ENCODE assay signal across 8 mouse cellular contexts in genomic region chr5:117313420-117313819, GRCm38 (mm10). TPM values are rescaled to one million over a fixed set of nuclear protein-coding genes. Genes with fewer than 3 reads are reported as not detected.
DNase-seq lines count a peak whose midpoint lies in the region; ATAC-seq lines count a peak whose summit lies in the region.

No protein-coding gene starts in this region.

- 0 out of 2 replicates have a peak, but pooled peaks cover 6% of the 10 kb centered on the region for H3K27me3 ChIP-seq in neural tube, embryonic 11.5 days (ENCODE audit: control insufficient read depth, insufficient read depth, low read length)
- H3K27me3 ChIP-seq in forebrain, embryonic 13.5 days: peaks cover 24% of the 10 kb centered on the region; the same call in 1 of the 2 replicates
- H3K27me3 ChIP-seq in hindbrain, embryonic 13.5 days: peaks cover 35% of the 10 kb centered on the region
- H3K27me3 ChIP-seq in midbrain, embryonic 16.5 days (ENCODE audit: control insufficient read depth, insufficient read depth, low read depth, low read length): no peaks in the 10 kb centered on the region

- H3K36me3 ChIP-seq in neural tube, embryonic 11.5 days (ENCODE audit: control insufficient read depth, insufficient read depth, low read length): no peaks in the 10 kb centered on the region
- no peaks in the 10 kb centered on the region for H3K36me3 ChIP-seq in forebrain, embryonic 13.5 days (ENCODE audit: poor library complexity, severe bottlenecking)
- no peaks in the 10 kb centered on the region for H3K36me3 ChIP-seq in hindbrain, embryonic 13.5 days
- H3K36me3 ChIP-seq in midbrain, embryonic 16.5 days (ENCODE audit: control insufficient read depth, insufficient read depth, low read length): no peaks in the 10 kb centered on the region

- H3K4me2 ChIP-seq in neural tube, embryonic 11.5 days (ENCODE audit: low read depth): 0 out of 2 replicates have a peak overlapping the region, but pooled peaks have one; percentile 13
- H3K4me2 ChIP-seq in forebrain, embryonic 13.5 days: peak overlapping the region; percentile 29
- peak overlapping the region; percentile 26 for H3K4me2 ChIP-seq in hindbrain, embryonic 13.5 days
- peak overlapping the region; percentile 19; the same call in 1 of the 2 replicates for H3K4me2 ChIP-seq in midbrain, embryonic 16.5 days (ENCODE audit: low read length)

- no peak overlapping the region for H3K4me3 ChIP-seq in neural tube, embryonic 11.5 days (ENCODE audit: low read depth, low read length)
- H3K4me3 ChIP-seq in forebrain, embryonic 13.5 days: no peak overlapping the region
- H3K4me3 ChIP-seq in hindbrain, embryonic 13.5 days: peak overlapping the region; percentile 14; the same call in 1 of the 2 replicates
- peak overlapping the region; percentile 12; the same call in 1 of the 2 replicates for H3K4me3 ChIP-seq in midbrain, embryonic 16.5 days (ENCODE audit: low read depth, low read length)

- 22% methylated on average over 14 of the region's 14 CpGs for WGBS in neural tube, embryonic 11.5 days
- 28% methylated on average over 14 of the region's 14 CpGs for WGBS in forebrain, embryonic 13.5 days
- 32% methylated on average over 14 of the region's 14 CpGs for WGBS in hindbrain, embryonic 13.5 days
- WGBS in midbrain, embryonic 16.5 days: 30% methylated on average over 13 of the region's 14 CpGs

- H3K9me3 ChIP-seq in neural tube, embryonic 11.5 days (ENCODE audit: control insufficient read depth, low read length): no peaks in the 10 kb centered on the region
- H3K9me3 ChIP-seq in forebrain, embryonic 13.5 days (replicated peaks): no peaks in the 10 kb centered on the region
- H3K9me3 ChIP-seq in hindbrain, embryonic 13.5 days: no peaks in the 10 kb centered on the region
- H3K9me3 ChIP-seq in midbrain, embryonic 16.5 days (replicated peaks; ENCODE audit: control insufficient read depth, low read length, poor library complexity, severe bottlenecking): no peaks in the 10 kb centered on the region

- ATAC-seq in neural tube, embryonic 11.5 days (ENCODE audit: insufficient read depth, low FRiP score, low TSS enrichment): no peak
- no peak for ATAC-seq in forebrain, embryonic 13.5 days
- no peak for ATAC-seq in hindbrain, embryonic 13.5 days (ENCODE audit: low FRiP score)
- ATAC-seq in midbrain, embryonic 16.5 days: no peak

- H3K27ac ChIP-seq in neural tube, embryonic 11.5 days (ENCODE audit: low read depth, low read length): no peak overlapping the region
- H3K27ac ChIP-seq in forebrain, embryonic 13.5 days: no peak overlapping the region
- no peak overlapping the region for H3K27ac ChIP-seq in hindbrain, embryonic 13.5 days
- H3K27ac ChIP-seq in midbrain, embryonic 16.5 days (ENCODE audit: low read length): no peak overlapping the region

- peak; percentile 28 for DNase-seq in neural tube, embryonic 11.5 days (ENCODE audit: low spot score)
- no peak for DNase-seq in neural tube, embryonic 10.5 days (ENCODE audit: extremely low spot score, low spot score)
- peak; percentile 66 for DNase-seq in liver
- peak; percentile 56 to 75 for DNase-seq in urinary bladder, postnatal 36 days (ENCODE audit: low spot score in 2 of 2)
- no peak for DNase-seq in left cerebral cortex, adult 11 months (ENCODE audit: low spot score)

- H3K4me1 ChIP-seq in neural tube, embryonic 11.5 days (ENCODE audit: control insufficient read depth, insufficient read depth, low read length): no peaks in the 10 kb centered on the region
- H3K4me1 ChIP-seq in forebrain, embryonic 13.5 days: peaks cover 8% of the 10 kb centered on the region
- H3K4me1 ChIP-seq in hindbrain, embryonic 13.5 days (replicated peaks): peaks cover 13% of the 10 kb centered on the region
- no peaks in the 10 kb centered on the region; the same call in 1 of the 2 replicates for H3K4me1 ChIP-seq in midbrain, embryonic 16.5 days (ENCODE audit: control insufficient read depth, insufficient read depth, low read length)

- no peak overlapping the region for H3K9ac ChIP-seq in neural tube, embryonic 11.5 days (ENCODE audit: low read length)
- H3K9ac ChIP-seq in forebrain, embryonic 13.5 days: no peak overlapping the region
- H3K9ac ChIP-seq in hindbrain, embryonic 13.5 days: no peak overlapping the region
- H3K9ac ChIP-seq in midbrain, embryonic 16.5 days (ENCODE audit: low read depth, low read length): no peak overlapping the region

RNA-seq across cellular contexts. Expression of gene Vsig10, which starts 5.5 kb away (rescaled TPM):
- polyA plus RNA-seq in neural tube, embryonic 11.5 days (2014; fragmentation: Nextera tagmentation; extraction: Ambion mirVana): 1.4 and 2.0 TPM in 2 replicates
- 0.98 and 2.6 TPM in 2 replicates for polyA plus RNA-seq in forebrain, embryonic 13.5 days (2015; fragmentation: Nextera tagmentation; extraction: Ambion mirVana)
- polyA plus RNA-seq in hindbrain, embryonic 13.5 days (2015; fragmentation: Nextera tagmentation; extraction: Ambion mirVana): 1.5 and 1.9 TPM in 2 replicates
- polyA plus RNA-seq in midbrain, embryonic 16.5 days (2015; fragmentation: Nextera tagmentation; extraction: Ambion mirVana): 1.1 and 1.8 TPM in 2 replicates

RNA-seq across cellular contexts. Expression of gene Pebp1, which starts 26.0 kb away (rescaled TPM):
- 915 and 934 TPM in 2 replicates for polyA plus RNA-seq in neural tube, embryonic 11.5 days (2014; fragmentation: Nextera tagmentation; extraction: Ambion mirVana)
- polyA plus RNA-seq in forebrain, embryonic 13.5 days (2015; fragmentation: Nextera tagmentation; extraction: Ambion mirVana): 1,080 and 1,130 TPM in 2 replicates
- polyA plus RNA-seq in hindbrain, embryonic 13.5 days (2015; fragmentation: Nextera tagmentation; extraction: Ambion mirVana): 1,027 and 1,043 TPM in 2 replicates
- 1,070 and 1,134 TPM in 2 replicates for polyA plus RNA-seq in midbrain, embryonic 16.5 days (2015; fragmentation: Nextera tagmentation; extraction: Ambion mirVana)

RNA-seq across cellular contexts. Expression of gene Wsb2, which starts 43.7 kb away (rescaled TPM):
- polyA plus RNA-seq in neural tube, embryonic 11.5 days (2014; fragmentation: Nextera tagmentation; extraction: Ambion mirVana): 92.2 and 99.2 TPM in 2 replicates
- 86.2 and 99.0 TPM in 2 replicates for polyA plus RNA-seq in forebrain, embryonic 13.5 days (2015; fragmentation: Nextera tagmentation; extraction: Ambion mirVana)
- 181 and 194 TPM in 2 replicates for polyA plus RNA-seq in hindbrain, embryonic 13.5 days (2015; fragmentation: Nextera tagmentation; extraction: Ambion mirVana)
- 286 and 309 TPM in 2 replicates for polyA plus RNA-seq in midbrain, embryonic 16.5 days (2015; fragmentation: Nextera tagmentation; extraction: Ambion mirVana)

Comparison
In these comparisons a context has a peak if more than half of its experiments do, and no peak if none do; other contexts are left out.
1. DNase-seq: peak in neural tube, embryonic 11.5 days (single experiment), liver (single experiment) and urinary bladder, postnatal 36 days (2 of 2); none in neural tube, embryonic 10.5 days (single experiment) and left cerebral cortex, adult 11 months (single experiment).
2. H3K4me3 ChIP-seq: peak in hindbrain, embryonic 13.5 days (single experiment) and midbrain, embryonic 16.5 days (single experiment); none in neural tube, embryonic 11.5 days (single experiment) and forebrain, embryonic 13.5 days (single experiment).
3. Peak in every context shown above with its lines, with median percentiles within 50 percentile points of each other: H3K4me2 ChIP-seq.